Mouse (Mus musculus): ENCODE measurements around the gene Nr2f6. TPM values are rescaled to one million over a fixed set of nuclear protein-coding genes. Genes with fewer than 3 reads are reported as not detected.
A peak's percentile ranks its signal among the peaks of the same experiment; 100 is the strongest.

Gene Nr2f6
- polyA plus RNA-seq, 1 experiment from 2014 or later: 47.8 TPM

DNA sequence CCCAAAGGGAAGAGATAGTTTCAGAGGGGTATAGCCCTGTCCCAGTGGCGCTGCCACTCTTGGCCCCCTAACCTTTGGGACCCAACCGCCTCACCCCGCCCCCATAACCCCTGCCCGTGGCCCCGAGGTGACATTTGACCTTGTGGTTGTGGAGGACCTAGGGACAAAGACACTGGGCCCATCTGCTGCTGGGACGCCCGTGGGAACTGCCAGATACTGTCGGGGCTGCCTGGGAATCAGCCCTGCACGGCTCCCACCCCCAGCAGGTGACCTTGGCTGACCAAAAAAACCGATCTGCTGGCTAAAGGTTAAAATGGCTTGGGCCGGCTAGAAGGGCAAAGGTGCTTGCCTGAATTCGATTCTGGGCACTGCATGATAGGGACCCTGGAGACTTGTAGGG is 1.6 kb upstream of the Nr2f6 start:
- 13% methylated on average over 12 of the region's 12 CpGs for whole genome bisulfite sequencing
- DNase-seq (ENCODE audit: extremely low spot score, low spot score): no peak
- H3K9me3 ChIP-seq: no peaks in the 10 kb centered on the region
- peaks cover under 1% of the 10 kb centered on the region for H3K27me3 ChIP-seq (ENCODE audit: poor library complexity, severe bottlenecking)
- peak overlapping the region; percentile 71 for H3K4me3 ChIP-seq
- H3K4me1 ChIP-seq: peaks cover 57% of the 10 kb centered on the region
- H3K36me3 ChIP-seq (replicated peaks): peaks cover 9% of the 10 kb centered on the region
- H3K27ac ChIP-seq: peak overlapping the region; percentile 98

DNA sequence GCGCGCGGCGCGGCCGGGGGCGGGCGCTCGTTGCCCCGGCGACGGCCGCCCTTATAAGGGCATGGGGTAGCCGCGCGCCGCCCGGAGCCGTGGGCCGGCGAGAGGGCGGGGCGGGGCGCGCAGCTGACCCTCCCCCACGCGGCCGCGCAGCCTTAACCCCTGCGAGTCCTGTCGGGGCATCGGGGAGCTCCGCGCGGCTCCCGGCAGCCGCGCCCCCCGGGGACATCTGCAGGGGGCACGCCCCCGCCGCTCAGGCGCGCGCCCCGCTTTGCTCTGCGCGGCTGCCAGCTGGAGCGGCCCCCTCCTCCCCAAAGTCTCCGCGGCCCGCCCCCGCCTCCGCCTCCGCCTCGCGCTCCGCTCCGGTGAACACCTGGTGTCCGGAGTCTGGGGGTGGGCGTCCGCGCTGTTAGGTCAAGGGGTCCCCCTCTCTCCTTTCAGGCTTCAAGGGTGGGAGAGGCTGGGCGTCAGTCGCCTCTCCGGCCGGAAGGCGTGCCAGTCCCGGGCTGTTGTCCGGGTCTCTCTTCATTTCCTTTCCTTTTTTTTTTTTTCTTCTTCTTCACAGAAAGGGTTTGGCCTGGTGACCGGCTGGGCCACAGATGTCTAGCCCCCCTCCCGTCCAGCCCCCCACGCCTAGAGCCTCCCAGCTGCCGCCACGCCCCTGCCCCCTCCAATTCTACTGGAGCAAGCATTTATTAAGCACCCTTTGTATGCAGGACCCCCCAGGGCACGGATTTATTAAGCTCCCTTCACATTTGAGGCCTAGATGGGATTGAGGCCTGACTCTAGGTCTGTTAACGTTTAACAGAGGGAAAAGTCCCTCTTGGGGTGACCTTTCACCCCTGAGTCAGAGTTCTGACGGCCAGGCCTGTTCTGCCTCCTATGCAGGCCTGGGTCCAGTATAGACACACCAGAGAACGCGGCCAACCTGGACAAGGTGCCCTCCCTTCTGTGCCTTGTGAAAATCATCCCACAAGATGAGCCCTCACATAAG is 506 bp upstream of the Nr2f6 start:
- Histone ChIP-seq H3K27me3 (ENCODE audit: poor library complexity, severe bottlenecking) (peaks cover 12% of the 10 kb centered on the region), H3K36me3 (replicated peaks) (peaks cover 20% of the 10 kb centered on the region), H3K4me1 (peaks cover 64% of the 10 kb centered on the region), H3K4me3 (peak overlapping the region; percentile 71), H3K9me3 (no peaks in the 10 kb centered on the region; the same call in 1 of the 2 replicates), H3K27ac (peak overlapping the region; percentile 98)
- WGBS: under 1% methylated on average over 80 of the region's 80 CpGs
- peak; percentile 82 for DNase-seq (ENCODE audit: extremely low spot score, low spot score)

DNA sequence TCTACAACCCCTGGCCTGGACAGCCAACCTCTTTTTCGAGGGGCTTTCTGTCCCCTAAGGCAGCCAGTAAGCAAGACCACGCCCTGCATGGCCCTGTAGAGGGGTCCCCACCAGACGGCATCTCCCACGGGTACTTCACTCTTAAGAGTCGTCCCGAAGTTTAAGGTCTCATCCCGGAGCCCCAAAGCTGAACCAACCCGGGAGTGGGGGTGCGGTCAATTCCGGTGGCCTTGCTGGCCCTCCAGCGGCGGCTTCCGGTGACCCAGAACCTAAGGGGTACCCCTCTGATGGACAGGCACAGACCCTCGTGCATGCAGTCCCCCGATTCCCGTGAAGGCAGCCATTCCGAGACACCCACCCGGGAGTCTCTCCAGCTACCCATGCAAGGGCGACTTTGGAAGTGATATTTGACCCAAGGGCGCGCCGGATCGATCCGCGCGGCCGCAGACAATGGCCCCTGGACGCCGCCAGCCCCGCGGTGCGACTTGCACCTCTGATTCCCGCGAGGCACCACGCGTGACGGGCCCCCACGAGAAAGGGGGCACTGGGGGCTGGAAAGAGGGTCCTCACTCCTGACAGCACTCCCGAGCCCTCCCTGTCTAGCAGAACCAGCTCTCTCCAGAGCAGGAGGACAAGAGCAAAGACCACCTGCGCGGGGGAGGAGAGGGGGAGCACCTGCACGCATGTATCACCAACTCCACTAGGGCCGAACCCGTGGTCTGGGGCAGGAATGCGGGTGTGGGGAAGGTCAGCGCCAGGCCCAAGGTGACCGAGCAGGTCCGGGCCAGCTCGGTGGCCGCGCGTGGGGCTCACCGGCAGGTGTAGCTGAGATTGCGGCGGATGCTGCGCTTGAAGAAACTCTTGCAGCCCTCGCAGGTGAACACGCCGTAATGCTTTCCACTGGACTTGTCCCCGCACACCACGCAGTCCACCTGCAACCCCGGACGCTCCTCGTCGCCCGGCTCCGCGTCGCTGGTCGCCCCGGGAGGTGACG is 1.3 kb downstream of the Nr2f6 start:
- Histone ChIP-seq H3K9me3 (no peaks in the 10 kb centered on the region; the same call in 1 of the 2 replicates), H3K4me1 (peaks cover 78% of the 10 kb centered on the region), H3K4me3 (peak overlapping the region; percentile 71), H3K36me3 (replicated peaks) (peaks cover 38% of the 10 kb centered on the region), H3K27ac (peak overlapping the region; percentile 98), H3K27me3 (ENCODE audit: poor library complexity, severe bottlenecking) (peaks cover 25% of the 10 kb centered on the region)
- WGBS: 1% methylated on average over 72 of the region's 72 CpGs
- peak; percentile 44 for DNase-seq (ENCODE audit: extremely low spot score, low spot score)

GRCm38 (mm10) chr8:71379512-71380075 is 2.2 kb downstream of the Nr2f6 start:
- Histone ChIP-seq H3K4me3 (peak overlapping the region; percentile 71), H3K27ac (peak overlapping the region; percentile 98), H3K27me3 (ENCODE audit: poor library complexity, severe bottlenecking) (peaks cover 30% of the 10 kb centered on the region), H3K9me3 (no peaks in the 10 kb centered on the region; the same call in 1 of the 2 replicates), H3K36me3 (replicated peaks) (peaks cover 47% of the 10 kb centered on the region), H3K4me1 (peaks cover 85% of the 10 kb centered on the region)
- no peak for DNase-seq (ENCODE audit: extremely low spot score, low spot score)
- WGBS: 40% methylated on average over 3 of the region's 3 CpGs

GRCm38 (mm10) chr8:71379008-71379407 is 2.8 kb downstream of the Nr2f6 start:
- peak overlapping the region; percentile 98 for H3K27ac ChIP-seq
- DNase-seq (ENCODE audit: extremely low spot score, low spot score): no peak
- H3K36me3 ChIP-seq (replicated peaks): peaks cover 53% of the 10 kb centered on the region
- peak overlapping the region; percentile 71 for H3K4me3 ChIP-seq
- 29% methylated on average over 4 of the region's 4 CpGs for WGBS
- H3K9me3 ChIP-seq: no peaks in the 10 kb centered on the region; the same call in 1 of the 2 replicates
- peaks cover 84% of the 10 kb centered on the region for H3K4me1 ChIP-seq
- peaks cover 30% of the 10 kb centered on the region for H3K27me3 ChIP-seq (ENCODE audit: poor library complexity, severe bottlenecking)

DNA sequence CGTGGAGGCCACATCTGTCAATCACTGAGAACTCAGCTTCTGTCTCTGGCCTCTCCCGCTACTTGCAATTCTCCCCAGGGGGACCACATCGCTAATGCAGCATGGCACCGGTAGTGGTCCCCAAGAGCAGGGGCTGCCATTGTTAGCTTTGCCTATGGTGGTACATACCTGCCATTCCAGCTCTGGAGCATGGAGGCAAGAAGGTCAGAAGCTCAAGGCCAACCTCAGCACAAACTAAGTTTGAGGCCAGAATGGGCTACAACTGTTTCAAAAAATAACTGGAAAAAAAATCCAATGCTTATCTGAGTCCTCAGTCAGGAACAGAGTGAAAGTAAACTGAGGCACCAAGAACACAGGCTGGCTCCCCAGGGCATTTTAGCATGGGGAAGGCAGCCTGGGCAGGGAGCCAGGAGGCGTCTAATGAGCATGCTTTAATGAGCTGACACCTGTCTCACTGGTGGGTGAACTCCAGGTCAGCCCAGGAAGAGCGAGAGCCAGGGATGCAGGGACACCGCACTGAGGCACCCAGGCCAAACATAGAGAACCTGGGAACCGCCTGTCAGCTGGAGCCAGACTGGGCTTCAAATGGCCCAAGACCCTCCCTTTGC is 5.2 kb downstream of the Nr2f6 start:
- Histone ChIP-seq H3K27ac (peak overlapping the region; percentile 78), H3K27me3 (ENCODE audit: poor library complexity, severe bottlenecking) (peaks cover 30% of the 10 kb centered on the region), H3K4me3 (peak overlapping the region; percentile 47), H3K9me3 (no peaks in the 10 kb centered on the region; the same call in 1 of the 2 replicates), H3K4me1 (peaks cover 66% of the 10 kb centered on the region), H3K36me3 (replicated peaks) (peaks cover 73% of the 10 kb centered on the region)
- 51% methylated on average over 8 of the region's 8 CpGs for WGBS
- DNase-seq (ENCODE audit: extremely low spot score, low spot score): no peak

DNA sequence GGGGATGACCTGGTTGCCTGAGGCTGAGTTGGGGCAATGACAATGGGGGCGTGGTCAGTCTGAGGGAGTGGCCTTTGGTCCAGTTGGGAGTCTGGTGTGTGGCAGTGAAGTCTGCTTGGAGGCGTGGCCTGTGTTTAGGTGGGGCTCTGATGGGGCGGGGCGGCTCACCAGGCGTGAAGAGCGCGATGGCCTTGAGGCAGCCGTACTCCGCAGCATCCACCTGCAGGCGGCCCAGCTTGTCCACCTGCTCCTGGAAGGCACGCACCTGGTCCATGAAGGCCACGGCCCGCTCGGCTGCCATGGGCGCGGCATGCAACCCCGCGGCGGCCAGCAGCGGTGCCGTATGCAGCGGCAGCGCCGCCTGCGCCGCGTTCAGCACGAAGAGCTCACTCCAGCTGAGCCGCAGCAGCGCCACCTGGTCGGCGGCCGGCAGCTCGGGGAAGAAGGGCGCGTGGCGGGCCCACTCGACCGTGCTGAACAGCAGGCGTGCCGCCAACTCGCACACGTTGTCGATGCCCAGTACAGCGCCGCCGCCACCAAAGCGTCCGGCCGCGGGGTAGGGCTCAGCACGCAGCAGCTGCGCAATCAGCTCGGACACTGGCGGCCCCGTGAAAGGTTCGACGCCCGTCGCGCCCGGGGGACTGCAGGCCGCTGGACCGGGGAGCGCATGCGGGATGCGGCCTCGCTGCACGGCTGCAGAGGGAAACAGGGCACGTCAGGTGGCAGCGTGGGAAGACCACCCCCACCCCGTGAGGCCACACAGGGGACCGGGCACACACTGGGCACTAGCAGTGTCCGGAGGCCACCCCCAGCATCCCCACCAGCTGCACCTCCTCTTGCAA is 6.0 kb downstream of the Nr2f6 start:
- peak; percentile 68 for DNase-seq (ENCODE audit: extremely low spot score, low spot score)
- WGBS: 8% methylated on average over 74 of the region's 74 CpGs
- Histone ChIP-seq H3K27ac (peak overlapping the region; percentile 78), H3K4me3 (peak overlapping the region; percentile 47), H3K4me1 (peaks cover 65% of the 10 kb centered on the region), H3K36me3 (replicated peaks) (peaks cover 73% of the 10 kb centered on the region), H3K27me3 (ENCODE audit: poor library complexity, severe bottlenecking) (peaks cover 30% of the 10 kb centered on the region), H3K9me3 (no peaks in the 10 kb centered on the region; the same call in 1 of the 2 replicates)

- no peak for DNase-seq (ENCODE audit: extremely low spot score, low spot score)
- Histone ChIP-seq H3K36me3 (replicated peaks) (peaks cover 76% of the 10 kb centered on the region), H3K4me3 (peak overlapping the region; percentile 11; the same call in 1 of the 2 replicates), H3K27ac (no peak overlapping the region), H3K4me1 (peaks cover 58% of the 10 kb centered on the region), H3K27me3 (ENCODE audit: poor library complexity, severe bottlenecking) (peaks cover 30% of the 10 kb centered on the region), H3K9me3 (no peaks in the 10 kb centered on the region; the same call in 1 of the 2 replicates)
- 75% methylated on average over 17 of the region's 17 CpGs for WGBS
These were observed 7.0 kb downstream of the Nr2f6 start for GRCm38 (mm10) chr8:71374616-71375206.

DNA sequence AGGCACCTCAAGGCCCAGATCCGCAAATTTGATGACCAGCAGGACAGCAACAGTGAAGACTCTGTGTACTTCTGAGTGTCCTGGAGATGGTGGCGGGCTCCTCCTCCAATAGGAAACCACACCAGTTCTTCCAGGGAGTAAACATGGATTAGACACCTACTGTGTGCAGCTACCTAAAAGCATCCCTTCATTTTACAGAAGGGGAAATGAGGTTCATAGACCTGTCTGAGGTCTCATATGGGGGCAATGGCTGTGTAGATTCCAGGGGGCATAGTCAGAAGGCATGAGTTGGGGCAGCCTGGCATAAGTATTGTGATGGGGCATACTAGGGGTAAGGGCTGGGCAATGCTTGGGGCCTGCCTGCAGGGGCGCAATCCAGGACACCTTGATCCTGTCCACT is 8.8 kb downstream of the Nr2f6 start:
- Histone ChIP-seq H3K36me3 (replicated peaks) (peaks cover 78% of the 10 kb centered on the region), H3K27me3 (ENCODE audit: poor library complexity, severe bottlenecking) (peaks cover 26% of the 10 kb centered on the region), H3K9me3 (no peaks in the 10 kb centered on the region; the same call in 1 of the 2 replicates), H3K4me3 (no peak overlapping the region), H3K4me1 (peaks cover 47% of the 10 kb centered on the region), H3K27ac (no peak overlapping the region)
- DNase-seq (ENCODE audit: extremely low spot score, low spot score): no peak
- 86% methylated on average over 3 of the region's 3 CpGs for WGBS

DNA sequence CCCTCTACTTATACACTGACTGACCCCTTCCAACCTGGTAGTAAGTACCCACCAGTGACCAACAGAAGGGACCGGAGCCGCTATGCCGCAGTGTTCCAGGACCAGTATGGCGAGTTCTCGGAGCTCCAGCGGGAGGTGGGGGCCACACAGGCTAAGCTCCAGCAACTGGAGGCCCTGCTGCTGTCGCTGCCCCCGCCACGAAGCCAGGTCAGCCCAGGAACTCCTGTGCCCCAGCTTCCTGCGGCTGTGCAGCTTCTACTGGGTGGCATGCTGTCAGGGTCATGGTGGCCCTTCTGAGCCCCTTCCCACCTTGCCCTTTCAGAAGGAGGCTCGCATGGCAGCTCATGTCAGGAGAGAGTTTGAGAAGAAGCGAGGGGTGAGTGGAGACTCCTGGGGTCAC is 9.3 kb downstream of the Nr2f6 start:
- Histone ChIP-seq H3K9me3 (no peaks in the 10 kb centered on the region), H3K36me3 (replicated peaks) (peaks cover 72% of the 10 kb centered on the region), H3K4me1 (peaks cover 50% of the 10 kb centered on the region), H3K4me3 (no peak overlapping the region; the same call in 1 of the 2 replicates), H3K27ac (no peak overlapping the region), H3K27me3 (ENCODE audit: poor library complexity, severe bottlenecking) (peaks cover 20% of the 10 kb centered on the region)
- WGBS: 86% methylated on average over 12 of the region's 12 CpGs
- no peak for DNase-seq (ENCODE audit: extremely low spot score, low spot score)
